Mouse (Mus musculus) testis, adult 2 months (tissue): ENCODE results near the gene Baiap3. TPM values are rescaled to one million over a fixed set of nuclear protein-coding genes. Genes with fewer than 3 reads are reported as not detected.

Experiments used
- H3K27ac ChIP-seq: fragments of 200-500 bp; 2 replicates; pipeline ENCODE4 v1.5.1; 2012; ENCODE audit warnings: low read depth, low read length; ENCODE audit not compliant: control insufficient read depth, insufficient read depth
- H3K27me3 ChIP-seq: fragments of 200-500 bp; 2 replicates; pipeline ENCODE4 v1.6.1; 2012; ENCODE audit warnings: mild to moderate bottlenecking, low read length, moderate library complexity; ENCODE audit not compliant: control insufficient read depth, insufficient read depth
- H3K36me3 ChIP-seq: fragments of 200-500 bp; 2 replicates; pipeline ENCODE4 v1.6.1; 2012; ENCODE audit warnings: mild to moderate bottlenecking, low read length; ENCODE audit not compliant: control insufficient read depth, insufficient read depth
- H3K4me1 ChIP-seq: fragments of 200-500 bp; 2 replicates; pipeline ENCODE4 v1.6.1; 2012; ENCODE audit warnings: low read length; ENCODE audit not compliant: control insufficient read depth, insufficient read depth
- H3K4me3 ChIP-seq: fragments of 200-500 bp; 2 replicates; pipeline ENCODE4 v1.5.1; 2012; ENCODE audit warnings: low read depth, mild to moderate bottlenecking, low read length, moderate library complexity, mixed read lengths; ENCODE audit not compliant: control insufficient read depth
- CTCF ChIP-seq: fragments of 200-500 bp; IDR thresholded peaks from 2 replicates; pipeline ENCODE4 v1.5.1; 2012; ENCODE audit warnings: low read depth, mild to moderate bottlenecking, inconsistent platforms, low read length, moderate library complexity; ENCODE audit not compliant: control insufficient read depth, insufficient read depth, insufficient replicate concordance
- POLR2A ChIP-seq: fragments of 200-500 bp; IDR thresholded peaks from 2 replicates; pipeline ENCODE4 v1.6.1; 2012; ENCODE audit warnings: low read depth, mild to moderate bottlenecking, inconsistent platforms, low read length, moderate library complexity; ENCODE audit not compliant: control insufficient read depth
- polyA plus RNA-seq: library from polyadenylated mRNA; depleted of rRNA; stranded (reverse); fragments of >200 nt; gene quantifications from 2 replicates; pipeline ENCODE4 v1.2.3, GENCODE M21; 2012

Gene Baiap3
- polyA plus RNA-seq, 1 experiment, result 3.8 TPM

DNA sequence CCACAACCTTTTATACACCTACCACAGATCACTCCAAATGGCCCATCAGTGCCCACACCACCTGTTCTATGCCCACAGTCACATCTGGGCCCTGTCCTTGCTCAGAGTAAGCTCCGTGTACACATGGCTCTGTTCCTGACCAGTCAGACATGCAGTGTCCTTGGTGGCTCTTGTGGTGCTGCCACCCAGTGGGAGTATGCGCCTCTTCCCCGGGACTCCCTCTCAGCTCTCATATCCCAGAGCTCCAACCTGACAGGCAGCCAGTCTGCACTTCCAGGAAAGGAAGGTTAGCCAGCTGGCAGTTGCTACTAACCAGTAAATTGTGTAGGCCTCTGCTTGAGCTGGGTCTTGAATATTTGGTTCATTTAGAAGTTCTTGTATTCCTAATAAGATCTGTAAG, 8.3 kb upstream of the Baiap3 start:
- Histone ChIP-seq H3K36me3 (peaks cover 7% of the 10 kb centered on the region), H3K27ac (no peak overlapping the region), H3K4me1 (no peaks in the 10 kb centered on the region), H3K27me3 (no peaks in the 10 kb centered on the region), H3K4me3 (no peak overlapping the region)
- TF ChIP-seq CTCF (peak; percentile 32; the same call in 1 of the 2 replicates), POLR2A (no peak)

DNA sequence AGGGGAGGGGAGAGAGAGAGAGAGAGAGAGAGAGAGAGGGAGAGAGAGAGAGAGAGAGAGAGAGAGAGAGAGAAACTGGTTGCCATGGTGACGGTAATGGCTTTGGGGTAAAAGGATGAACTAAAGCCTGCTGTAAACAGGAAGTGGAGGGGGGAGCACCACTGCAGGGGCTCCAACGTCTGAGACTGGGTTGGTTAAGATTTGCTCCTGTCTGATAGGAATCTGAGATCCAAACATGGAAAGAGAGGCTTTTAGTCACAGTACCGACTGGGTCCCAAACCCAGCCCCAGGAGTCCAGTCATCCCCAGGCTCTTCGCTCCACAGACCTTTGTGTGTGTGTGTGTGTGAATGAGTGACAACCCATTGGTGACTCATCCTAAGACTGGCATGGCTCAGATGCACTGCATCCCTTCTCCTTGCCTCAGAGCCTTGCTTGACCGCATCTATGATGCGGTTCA, 1.7 kb upstream of the Baiap3 start:
- Histone ChIP-seq H3K36me3 (no peaks in the 10 kb centered on the region; the same call in 1 of the 2 replicates), H3K4me1 (peaks cover 13% of the 10 kb centered on the region), H3K4me3 (no peak overlapping the region), H3K27me3 (no peaks in the 10 kb centered on the region), H3K27ac (no peak overlapping the region)
- TF ChIP-seq CTCF, result no peak
- no peak for TF ChIP-seq POLR2A

DNA sequence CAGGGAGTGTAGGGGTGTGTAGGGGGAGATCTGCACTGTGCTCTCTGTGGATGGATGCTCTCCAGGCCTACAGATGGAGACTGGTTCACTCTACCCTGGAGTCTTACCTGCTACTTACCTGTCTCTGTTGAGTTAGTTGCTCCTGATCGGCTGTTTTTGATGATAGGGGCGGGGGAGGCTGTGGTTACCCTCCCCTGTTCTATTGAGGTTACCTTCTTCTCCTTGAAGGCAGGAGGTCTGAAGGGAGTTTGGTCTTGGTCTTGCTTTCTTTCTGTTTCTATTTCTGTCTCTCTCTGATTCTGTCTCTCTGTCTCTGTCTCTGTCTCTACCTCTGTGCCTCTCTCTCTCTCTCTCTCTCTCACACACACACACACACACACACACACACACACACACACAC, 1.1 kb downstream of the Baiap3 start:
- no peak for TF ChIP-seq POLR2A
- no peak for TF ChIP-seq CTCF
- Histone ChIP-seq H3K27me3 (no peaks in the 10 kb centered on the region), H3K4me1 (peaks cover 13% of the 10 kb centered on the region), H3K27ac (no peak overlapping the region), H3K4me3 (no peak overlapping the region), H3K36me3 (no peaks in the 10 kb centered on the region)

GRCm38 (mm10) chr17:25253760-25254159, 2.4 kb downstream of the Baiap3 start:
- Histone ChIP-seq H3K27ac (no peak overlapping the region), H3K36me3 (no peaks in the 10 kb centered on the region), H3K27me3 (no peaks in the 10 kb centered on the region), H3K4me1 (peaks cover 13% of the 10 kb centered on the region), H3K4me3 (no peak overlapping the region)
- TF ChIP-seq CTCF, result no peak
- no peak for TF ChIP-seq POLR2A

- Histone ChIP-seq H3K4me1 (peaks cover 13% of the 10 kb centered on the region), H3K36me3 (no peaks in the 10 kb centered on the region), H3K27me3 (no peaks in the 10 kb centered on the region), H3K27ac (no peak overlapping the region), H3K4me3 (no peak overlapping the region)
- TF ChIP-seq CTCF, result no peak
- no peak for TF ChIP-seq POLR2A
These were observed 3.5 kb downstream of the Baiap3 start for GRCm38 (mm10) chr17:25252643-25253042.

DNA sequence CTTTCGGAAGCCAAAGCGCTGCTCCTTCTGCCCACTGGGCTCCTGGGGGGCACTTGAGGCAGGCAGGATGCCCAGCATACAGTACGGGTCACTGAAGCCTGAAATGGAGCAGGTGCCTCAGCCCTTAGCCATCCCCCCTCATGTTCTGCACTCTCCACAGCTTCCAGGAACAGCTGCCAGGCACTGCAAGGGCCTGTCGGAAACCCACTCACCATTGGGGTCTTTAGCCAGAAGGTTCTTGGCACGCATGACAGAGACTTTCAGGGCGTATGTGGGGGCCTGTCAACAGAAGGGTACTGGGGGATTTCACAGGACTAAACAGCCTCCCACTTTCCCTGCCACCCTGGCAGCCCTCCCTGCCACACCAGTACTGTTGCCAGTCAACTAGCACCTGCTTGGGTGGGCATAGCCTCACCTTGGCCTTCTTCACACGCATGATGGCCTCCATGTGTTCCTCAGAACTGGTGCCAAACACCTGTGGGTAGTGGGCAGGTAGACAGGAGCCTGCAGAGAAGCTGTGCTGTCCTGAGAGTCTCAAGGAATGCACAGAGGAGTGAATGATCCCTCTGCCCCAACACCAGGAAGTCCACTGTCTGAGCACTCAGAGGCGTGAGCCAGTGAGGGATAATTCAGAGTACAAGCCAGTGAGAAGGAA, 5.9 kb downstream of the Baiap3 start:
- TF ChIP-seq POLR2A (no peak), CTCF (no peak)
- Histone ChIP-seq H3K4me3 (no peak overlapping the region), H3K27me3 (no peaks in the 10 kb centered on the region), H3K27ac (no peak overlapping the region), H3K36me3 (no peaks in the 10 kb centered on the region), H3K4me1 (0 out of 2 replicates have a peak, but pooled peaks cover under 1% of the 10 kb centered on the region)

- no peak overlapping the region for H3K4me3 ChIP-seq
- H3K27ac ChIP-seq, result no peak overlapping the region
- H3K4me1 ChIP-seq, result no peaks in the 10 kb centered on the region
- no peaks in the 10 kb centered on the region; the same call in 1 of the 2 replicates for H3K36me3 ChIP-seq
- TF ChIP-seq POLR2A (no peak), CTCF (no peak)
- no peaks in the 10 kb centered on the region for H3K27me3 ChIP-seq
These were observed 8.0 kb downstream of the Baiap3 start for GRCm38 (mm10) chr17:25248033-25248750.
